Mouse (Mus musculus): ENCODE results near the gene Tmem189.
"Not testable (repeated sequence)": the region's sequence is repeated elsewhere in the genome, so short reads cannot be mapped to it uniquely, and the experiment has no call there.

Tmem189 gene

DNA sequence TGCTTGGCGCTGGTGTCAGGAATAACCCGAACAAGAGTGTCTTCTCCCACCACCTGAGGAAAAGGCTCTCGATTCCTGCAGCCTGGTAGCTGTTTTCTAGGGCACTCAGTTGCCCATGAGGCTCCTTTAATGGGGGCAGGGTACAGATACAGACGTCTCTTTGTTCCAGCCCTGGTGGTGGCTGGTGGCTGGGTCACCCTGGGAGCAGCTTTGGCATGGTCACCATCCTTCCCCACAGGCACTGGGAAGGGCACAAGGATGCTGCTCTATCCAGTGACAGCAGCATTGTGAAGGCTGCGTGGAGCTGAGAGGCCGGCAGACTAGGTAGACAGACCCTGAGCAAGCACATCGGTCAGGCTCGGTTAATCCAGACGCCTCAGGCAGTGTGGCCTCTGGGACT lies 38.0 kb downstream of the Tmem189 start:
- no peak for DNase-seq (ENCODE audit: low spot score)

DNA sequence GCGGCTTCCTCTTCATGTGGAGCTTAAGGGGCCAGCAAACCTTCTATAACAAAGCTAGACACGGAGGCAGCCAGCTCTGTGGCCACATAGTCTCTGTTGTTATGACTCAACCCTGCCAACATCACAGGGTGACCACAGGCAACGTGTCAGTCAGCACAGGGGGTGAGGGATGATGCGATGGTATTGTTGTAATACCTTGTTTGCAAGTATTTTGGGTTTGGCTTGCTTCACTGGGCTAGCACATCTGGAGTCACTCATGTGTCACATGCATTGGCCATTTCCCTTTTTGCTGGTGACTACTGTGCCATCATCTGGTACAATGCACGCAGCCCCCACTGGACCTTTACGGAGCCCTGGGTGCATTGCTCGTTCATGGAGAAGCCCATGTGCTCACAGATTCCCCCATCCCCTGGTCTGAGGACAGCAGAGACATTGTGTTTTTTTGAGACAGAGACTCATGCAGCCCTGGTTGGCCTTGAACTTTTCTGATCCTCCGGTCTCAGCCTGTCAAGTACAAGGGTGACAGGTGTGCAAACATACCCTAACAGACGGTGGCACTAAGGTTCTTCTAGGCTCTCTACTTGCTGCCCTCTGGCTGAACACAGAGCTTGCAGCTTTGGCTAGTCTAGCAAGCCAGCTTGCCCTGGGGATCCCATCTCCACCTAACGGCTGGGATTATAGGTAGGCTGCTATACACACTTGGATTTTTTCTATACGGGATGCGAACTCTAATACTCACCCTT lies 40.2 kb downstream of the Tmem189 start:
- no peak for DNase-seq (ENCODE audit: low spot score)

DNA sequence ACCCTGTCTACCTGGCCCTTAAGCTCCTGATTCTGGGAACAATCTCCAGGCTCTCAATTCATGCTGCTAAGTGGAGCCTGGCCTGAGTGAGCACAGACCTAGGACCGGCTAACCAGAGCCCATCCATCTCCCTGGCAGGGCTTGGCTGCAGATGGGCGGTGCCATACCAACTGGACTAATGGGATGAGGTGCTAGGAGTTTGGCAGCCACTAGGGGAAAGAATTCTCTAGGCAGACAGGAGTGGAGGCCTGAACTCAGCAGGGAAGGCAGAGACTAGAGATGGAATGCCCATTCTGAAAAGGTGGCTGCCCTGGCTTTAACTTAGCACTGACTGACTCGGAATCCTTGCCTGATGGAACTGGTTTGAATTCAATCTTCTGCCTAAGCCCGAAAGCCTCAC lies 43.2 kb downstream of the Tmem189 start:
- DNase-seq (ENCODE audit: low spot score), result no peak

DNA sequence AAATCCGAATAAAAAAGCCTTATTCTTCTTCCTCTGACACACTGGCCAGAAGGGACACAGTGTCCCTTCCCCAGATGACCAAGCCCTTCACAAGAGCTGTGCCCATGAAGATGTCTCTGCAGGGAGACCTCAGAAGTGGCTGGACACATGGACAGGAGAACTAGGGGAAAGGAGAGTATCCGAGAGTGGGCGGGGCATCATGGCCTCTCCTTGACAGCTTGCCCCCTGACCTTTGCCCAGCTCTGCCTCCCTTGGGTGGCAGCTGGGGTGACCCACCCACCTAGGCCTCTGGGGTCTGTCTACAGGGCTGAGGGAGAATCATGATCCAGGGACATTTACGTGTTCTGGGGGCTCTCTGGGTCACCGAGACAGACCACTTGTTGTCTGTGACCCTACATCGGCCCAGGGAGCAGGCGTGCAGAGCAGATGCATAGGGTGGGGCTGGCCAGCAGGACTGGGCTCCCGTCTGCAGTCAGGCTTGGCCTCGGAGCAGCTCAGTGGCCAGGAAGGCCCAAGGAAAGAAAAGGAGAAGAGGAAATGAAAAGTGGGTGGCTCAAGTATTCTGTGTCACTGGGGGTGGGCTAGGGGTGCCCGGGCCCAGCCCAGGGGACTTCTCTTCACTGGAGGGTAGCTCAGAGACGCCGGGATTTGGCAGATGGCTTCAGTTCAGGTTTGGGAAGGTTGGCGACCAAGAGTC lies 46.1 kb downstream of the Tmem189 start:
- DNase-seq (ENCODE audit: low spot score), result not testable (repeated sequence)

DNA sequence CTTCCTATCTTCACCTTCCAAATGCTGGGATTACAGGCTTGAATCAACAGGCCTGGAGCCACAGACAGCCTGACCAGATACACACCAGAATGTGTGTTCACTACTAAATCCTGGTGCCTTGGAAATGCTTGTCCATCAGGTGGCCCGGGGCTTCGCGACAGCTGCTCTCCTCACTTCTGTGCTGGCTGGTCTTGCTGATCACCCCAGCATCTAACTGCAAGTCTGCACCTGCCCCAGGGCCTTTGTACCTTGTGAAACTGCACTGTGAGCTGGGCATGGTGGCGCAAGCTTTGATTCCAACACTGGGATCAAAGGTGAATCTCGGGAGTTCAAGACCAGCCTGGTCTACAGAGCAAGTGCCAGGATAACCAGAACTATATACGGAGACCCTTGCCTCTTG lies 47.5 kb downstream of the Tmem189 start:
- no peak for DNase-seq (ENCODE audit: low spot score)

DNA sequence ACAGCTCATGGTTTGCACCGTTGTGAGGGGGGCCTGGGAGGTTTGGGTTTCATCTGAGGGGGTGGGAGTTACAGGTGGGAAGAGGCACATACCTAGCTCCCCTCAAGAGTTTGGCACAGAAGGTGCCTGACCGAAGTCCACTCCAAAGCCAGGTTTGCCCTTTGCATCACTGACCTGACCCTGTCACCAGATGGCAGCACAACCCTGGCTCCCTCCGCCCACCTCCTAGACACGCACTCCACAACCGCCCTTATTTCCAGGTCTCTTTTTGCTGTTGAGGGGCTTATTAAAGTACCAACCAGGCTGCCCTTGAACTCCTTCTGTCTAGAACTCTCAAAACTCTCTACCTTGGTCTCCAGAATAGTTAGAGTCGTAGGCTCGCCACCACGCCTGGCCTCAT lies 48.3 kb downstream of the Tmem189 start:
- no peak for DNase-seq (ENCODE audit: low spot score)

DNA sequence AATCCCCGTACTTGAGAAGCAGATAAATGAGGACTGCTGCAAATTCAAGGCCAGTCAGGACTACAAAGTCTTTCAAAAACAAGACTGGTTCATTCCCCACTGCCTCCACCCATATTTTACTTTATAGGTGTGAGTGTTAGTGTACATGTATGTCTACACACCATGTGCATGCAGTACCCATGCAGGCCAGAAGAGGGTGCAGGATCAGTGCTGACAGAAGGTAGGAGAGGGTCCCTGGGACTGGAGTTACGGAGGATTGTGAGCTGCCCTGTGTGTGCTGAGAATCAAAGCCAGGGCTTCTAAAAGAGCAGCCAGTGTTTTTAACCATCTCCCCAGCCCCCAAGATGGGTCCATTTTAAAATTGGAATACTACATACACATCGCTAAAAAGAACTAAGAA lies 49.3 kb downstream of the Tmem189 start:
- DNase-seq (ENCODE audit: low spot score), result no peak

DNA sequence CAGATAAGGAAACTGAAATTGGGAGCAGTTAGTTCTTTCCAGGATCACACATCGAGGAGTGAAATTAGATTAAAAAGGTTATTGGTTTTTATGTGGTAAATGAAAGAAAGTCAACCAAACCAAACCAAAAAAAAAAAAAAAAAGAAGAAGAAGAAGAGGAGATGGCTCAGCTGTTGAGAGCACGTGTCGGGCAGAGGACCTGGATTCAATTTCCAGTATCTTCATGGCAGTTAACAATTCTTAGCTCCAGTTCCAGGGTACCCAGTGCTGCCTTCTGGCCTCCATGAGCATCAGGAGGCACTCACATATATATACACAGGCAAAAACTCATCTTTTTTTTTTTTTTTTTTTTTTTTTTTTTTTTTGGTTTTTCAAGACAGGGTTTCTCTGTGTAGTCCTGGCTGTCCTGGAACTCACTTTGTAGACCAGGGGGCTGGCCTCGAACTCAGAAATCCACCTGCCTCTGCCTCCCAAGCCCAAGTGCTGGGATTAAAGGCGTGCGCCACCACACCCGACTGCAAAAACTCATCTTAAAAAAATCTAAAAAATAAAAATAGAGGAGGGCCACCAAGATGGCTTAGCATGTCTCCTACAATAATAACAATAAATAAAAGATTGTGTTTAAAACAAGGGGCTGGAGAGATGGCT lies 54.6 kb downstream of the Tmem189 start:
- no peak for DNase-seq (ENCODE audit: low spot score)

DNA sequence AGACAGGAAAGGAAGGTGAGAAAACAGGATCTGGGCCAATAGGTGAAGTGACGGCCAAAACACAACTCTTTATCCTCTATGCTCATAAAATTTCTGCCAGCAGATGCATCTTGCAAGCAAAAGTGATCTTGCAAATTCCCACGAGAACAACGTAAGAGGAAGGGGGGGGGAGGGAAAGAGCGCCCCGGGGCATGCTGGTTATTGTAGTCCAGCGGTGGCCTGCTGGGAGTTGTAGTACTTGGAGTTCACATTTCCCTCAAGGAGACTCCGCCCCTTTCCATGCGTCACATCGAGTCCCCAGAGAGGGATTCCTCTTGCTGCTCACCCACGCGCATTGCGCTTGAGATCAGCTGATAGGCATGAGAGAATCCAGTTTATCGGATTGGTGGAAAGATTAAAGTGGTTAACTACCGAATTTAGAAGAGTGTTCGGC lies 55.3 kb downstream of the Tmem189 start:
- DNase-seq (ENCODE audit: low spot score), result peak; percentile 79

DNA sequence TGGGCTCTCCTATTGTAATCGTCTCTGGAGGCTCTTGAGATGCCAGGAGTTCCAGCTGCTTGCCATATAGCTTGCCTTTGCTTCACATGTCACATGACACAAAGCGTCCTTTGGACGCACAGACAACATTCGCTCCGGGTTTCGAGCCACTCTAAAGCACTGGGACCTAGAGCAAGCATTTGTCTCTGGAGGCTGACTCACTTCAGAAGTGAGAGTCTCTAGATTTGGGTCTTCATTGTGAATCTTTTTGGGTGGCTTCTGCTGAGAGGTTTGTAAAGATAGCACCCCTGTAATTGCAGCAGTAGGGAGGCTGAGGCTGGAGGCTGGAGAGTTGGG lies 56.1 kb downstream of the Tmem189 start:
- no peak for DNase-seq (ENCODE audit: low spot score)

DNA sequence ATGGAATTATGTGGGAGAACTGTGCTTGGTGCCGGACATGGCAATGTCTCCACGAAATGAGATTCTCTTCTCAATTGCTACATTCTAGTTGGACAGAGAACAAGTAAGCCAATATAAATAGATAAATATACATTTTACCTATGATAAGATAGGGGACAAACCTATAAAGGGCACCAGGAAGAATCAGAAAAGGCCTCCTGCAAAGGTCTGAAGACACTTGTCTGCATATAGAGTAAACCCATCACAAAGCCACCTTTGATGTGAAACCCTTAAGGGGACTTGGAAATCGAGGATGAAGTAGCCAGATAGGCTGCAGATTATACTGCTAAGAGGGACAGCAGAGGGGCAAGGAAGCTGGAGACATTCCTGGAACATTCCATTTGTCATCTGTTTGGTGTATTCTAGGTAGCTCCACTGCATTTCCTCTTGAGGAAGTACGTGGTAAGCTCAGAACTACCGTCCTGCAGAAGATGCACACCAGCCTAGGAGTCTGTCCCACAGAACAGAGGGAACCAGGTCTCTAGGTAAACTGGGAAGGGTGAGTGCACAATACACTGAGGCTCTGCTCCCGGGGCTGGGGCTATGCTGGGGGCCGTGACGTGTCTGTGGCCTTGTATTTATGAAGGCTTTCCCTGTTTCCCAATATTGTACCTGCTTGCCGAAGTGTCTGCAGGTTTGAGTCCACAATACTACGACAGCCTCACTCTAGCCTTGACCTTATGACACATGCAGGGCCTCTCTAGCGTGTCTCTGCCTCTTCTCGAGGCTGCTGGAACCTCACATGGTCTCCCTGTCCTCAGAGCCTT lies 56.7 kb downstream of the Tmem189 start:
- DNase-seq (ENCODE audit: low spot score), result no peak

DNA sequence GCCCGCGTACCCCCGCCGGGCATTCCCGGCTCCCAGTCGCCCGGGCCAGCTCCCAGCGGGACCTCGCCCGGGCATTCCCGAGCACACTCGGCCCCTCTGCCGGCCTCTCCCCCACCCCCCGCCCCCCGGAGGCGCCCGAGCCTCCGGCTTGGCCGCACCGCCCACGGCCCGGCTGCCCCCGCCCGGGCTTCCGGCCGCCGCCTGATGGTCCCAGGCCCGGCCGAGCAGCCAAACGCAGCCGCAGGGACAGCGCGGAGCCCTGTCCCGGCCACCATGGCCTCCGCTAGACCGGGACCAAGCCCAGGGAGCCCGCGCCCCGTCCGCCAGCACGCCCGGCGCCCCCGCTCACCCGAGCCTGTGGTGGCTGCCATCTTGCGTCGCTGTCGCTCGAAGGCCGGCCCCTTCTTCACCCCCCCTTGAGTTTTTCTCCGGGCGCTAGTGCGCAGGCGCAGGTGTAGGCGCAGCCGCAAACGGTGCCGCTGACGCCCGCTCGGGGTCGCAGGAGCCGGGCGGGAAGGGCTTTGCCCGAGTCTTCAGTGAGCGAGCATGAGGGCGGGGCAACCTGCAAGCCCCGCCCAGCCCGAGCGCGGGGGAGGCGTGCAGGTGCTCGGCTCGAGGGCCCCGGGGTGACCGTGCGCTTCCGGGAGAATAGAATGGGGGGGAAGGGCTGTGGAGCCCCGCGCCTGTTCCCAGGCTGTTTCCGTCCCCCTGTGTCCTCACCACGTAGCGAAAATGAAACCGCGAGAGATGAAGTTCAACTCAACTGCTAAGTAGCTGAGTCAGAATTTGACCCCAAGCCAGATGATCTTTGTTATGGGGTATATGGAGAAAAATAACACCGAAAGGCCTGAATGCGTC lies 57.8 kb downstream of the Tmem189 start, which contains the start of gene Ube2v1:
Gene Ube2v1 (minus strand): TSS at position 505 of the 858 bp plus-strand sequence.
- peak; percentile 89 for DNase-seq (ENCODE audit: low spot score)

DNA sequence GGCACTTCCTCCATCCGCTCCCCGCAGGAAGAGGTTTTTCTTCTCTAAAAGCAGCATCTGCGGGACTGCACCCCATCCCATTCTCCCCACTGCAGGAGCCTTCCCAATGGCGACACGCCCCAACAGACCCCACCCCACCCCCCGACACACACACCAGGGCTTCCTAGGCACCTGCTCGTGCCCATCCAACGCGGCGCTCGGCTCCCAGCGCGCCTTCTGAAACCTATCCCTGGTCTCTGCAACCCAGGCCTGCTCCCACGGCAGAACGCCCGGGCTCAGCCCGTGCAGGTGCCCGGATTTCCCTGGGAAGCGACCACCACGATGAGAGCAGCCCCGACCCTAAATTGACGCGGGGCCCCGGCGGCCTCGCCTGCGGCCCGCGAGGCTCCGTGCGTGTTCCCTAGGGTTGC lies 58.4 kb downstream of the Tmem189 start:
- no peak for DNase-seq (ENCODE audit: low spot score)

DNA sequence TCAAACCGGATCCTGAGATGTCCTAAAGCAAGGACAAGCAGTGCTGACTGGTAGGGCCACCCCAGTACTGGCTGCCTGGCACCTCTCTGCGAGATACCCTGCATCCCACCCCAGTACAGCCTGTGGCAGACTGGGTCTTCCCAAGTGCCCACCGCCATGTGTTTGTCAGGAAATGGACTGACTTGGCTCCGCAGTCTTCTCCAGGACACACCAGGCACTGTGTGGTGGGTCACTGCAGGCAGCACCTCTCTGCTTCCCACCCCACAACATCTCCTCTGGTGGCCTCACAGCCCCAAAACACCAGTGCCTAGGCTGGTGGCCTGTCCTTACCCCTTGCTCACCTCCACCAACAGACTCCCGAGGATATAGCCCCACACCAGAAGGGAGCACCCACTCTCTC lies 59.2 kb downstream of the Tmem189 start:
- DNase-seq (ENCODE audit: low spot score), result no peak

DNA sequence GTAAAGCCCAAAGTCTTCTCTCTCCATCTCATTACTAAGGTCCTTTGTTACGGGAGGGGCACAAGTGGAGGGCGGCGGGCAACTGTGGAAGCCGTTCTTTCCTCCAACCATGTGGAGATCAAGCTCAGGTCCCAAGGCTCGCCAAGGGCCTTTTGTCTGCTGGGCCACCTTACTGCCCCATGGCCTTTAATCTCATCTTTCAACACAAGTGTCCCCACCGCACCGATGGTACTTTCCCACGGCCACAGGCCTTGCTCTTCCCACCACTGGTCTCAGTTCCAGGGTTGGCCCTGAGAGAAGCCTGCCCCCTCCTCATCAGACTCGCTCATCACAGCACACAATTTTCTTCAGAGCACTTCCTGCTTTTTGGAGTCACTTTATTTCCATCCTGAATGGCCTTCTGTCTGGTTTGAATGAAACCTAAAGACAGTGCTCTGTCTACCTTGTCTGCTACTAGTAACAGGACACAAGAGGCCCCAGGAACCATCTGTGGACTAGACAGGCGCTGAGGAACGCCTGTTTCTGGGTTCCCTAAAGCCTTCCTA lies 59.9 kb downstream of the Tmem189 start:
- DNase-seq (ENCODE audit: low spot score), result no peak

DNA sequence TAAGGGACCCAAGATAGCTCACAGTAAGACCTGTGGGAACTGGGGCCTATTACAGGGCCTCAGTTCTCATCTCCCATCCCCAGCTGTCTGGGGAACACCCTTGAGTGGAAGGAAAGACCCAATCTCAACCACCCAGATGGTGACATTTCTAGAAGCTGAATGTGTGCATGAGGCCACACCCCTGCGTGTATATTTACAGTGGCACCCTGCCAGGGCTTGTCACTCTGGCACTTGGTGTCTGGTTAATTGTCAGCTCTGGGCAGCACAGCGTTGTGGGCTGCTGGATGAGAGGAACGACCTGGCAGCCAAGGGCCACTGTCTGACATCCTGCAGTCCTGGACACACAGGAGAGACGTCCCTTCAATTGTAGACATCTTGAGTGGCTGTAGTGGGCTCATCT lies 60.8 kb downstream of the Tmem189 start:
- no peak for DNase-seq (ENCODE audit: low spot score)

DNA sequence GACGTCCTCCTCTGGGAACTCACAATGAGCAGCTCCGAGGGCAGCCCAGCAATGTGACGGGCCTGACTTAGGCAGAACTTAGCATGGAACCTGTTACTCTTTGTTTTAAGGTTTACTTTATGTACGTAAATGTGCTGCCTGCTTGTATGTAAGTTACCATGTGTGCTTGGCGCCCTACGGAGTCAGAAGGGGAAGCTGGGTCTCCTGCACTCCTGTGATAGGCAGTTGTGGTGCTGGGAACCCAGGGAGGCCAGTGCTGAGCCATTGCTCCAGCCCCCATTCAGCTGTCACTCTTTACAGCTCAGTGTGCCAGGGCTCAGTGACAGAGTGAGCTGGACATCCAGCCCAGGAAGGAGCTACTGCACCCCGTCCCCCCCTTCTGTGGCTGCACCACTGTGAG lies 62.6 kb downstream of the Tmem189 start:
- no peak for DNase-seq (ENCODE audit: low spot score)

DNA sequence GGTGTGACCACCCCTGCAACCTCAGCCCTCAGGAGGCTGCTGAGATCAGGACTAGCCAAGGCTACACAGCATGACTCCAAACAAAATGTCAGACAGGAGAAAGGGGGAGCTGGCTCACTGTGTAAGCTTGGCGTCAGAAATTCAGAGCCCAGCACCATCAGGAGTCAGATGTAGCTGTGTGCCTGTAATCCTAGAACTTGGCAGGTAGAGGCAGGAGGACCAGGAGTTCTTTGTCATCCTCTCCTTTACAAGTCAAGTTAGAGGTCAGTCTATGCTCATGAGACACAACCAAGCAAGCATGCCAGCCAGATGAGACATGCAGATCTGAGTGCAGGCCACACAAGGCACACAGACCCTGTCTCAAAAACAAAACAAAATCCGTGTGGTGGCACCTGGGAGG lies 64.0 kb downstream of the Tmem189 start:
- DNase-seq (ENCODE audit: low spot score), result no peak

DNA sequence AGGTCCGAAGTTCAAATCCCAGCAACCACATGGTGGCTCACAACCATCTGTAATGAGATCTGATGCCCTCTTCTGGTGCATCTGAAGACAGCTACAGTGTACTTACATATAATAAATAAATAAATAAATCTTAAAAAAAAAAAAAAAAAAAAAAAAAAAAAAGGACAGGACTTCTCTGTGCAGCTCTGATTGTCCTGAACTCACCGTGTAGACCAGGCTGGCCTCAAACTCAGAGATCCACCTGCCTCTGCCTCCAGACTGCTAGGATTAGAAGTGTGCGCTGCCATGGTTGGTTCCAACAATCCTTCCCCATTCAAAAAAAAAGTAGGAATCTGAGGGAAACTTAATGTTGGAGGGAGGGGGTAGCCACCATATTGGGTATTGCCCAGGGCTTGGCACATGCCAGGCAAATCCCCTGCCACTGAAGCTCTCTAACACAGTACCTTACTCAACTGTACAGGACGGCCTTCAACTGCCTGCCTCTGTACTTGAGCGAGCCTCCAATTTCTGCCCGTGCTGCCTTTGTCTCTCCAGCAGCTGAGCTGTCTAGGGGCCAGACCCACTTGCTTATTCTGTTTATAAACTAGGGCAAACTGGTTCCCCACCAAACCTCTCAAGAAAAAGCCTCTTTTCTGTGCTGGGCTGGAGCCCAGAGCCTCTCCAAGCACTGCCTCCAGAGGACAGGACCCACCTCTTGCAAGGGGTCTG lies 65.1 kb downstream of the Tmem189 start:
- no peak for DNase-seq (ENCODE audit: low spot score)

DNA sequence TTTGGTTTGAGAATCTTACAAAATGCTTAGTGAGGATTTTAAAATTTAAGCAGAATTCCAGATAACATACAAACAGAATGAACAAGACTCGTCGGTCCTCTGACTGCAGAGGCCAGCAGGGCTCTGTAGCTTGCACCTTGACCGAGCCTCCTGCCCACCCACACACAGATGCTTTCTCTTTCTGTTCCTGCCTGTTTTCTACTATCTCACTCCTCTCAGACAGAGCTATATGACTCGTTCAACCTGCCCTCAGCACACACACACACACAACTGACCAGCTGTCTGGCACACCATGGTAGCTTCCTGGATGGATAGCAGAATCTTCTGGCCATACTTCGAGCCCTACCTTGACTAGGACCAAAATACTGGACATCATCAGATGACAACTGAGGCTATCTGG lies 66.7 kb downstream of the Tmem189 start:
- no peak for DNase-seq (ENCODE audit: low spot score)

DNA sequence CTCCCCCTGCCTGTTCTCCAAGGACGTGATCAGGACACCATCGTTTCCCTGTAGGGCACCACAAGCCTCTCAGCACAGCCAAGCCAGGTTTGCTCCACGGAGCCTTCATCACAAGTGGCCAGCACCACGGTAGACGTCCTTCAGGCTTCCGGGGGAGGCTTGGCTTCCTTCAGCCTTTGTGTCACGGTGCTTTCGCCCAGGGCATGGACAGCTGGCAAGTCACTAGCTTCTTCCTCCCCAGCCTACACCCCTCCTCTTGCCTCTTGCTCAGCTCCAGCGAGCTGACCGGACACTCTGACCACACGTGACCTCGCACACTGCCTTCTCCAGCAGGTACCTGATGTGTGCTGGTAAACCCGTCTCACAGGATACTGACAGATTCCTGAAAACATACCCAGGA lies 67.3 kb downstream of the Tmem189 start:
- no peak for DNase-seq (ENCODE audit: low spot score)

All from urinary bladder, postnatal 10 days (tissue).